Mouse (Mus musculus) lung, adult 2 months (tissue): ENCODE measurements around the gene Slc44a1.

Experiments
- CTCF ChIP-seq: fragments of 200-500 bp; IDR thresholded peaks from 2 replicates; pipeline ENCODE4 v1.5.1; 2011; ENCODE audit warnings: mild to moderate bottlenecking, low read length, control low read depth; ENCODE audit not compliant: insufficient read depth
- POLR2A ChIP-seq: fragments of 200-500 bp; IDR thresholded peaks from 2 replicates; pipeline ENCODE4 v1.6.1; 2011; ENCODE audit warnings: low read depth, mild to moderate bottlenecking, control low read depth, low read length, borderline replicate concordance; ENCODE audit errors: extremely low read depth

DNA sequence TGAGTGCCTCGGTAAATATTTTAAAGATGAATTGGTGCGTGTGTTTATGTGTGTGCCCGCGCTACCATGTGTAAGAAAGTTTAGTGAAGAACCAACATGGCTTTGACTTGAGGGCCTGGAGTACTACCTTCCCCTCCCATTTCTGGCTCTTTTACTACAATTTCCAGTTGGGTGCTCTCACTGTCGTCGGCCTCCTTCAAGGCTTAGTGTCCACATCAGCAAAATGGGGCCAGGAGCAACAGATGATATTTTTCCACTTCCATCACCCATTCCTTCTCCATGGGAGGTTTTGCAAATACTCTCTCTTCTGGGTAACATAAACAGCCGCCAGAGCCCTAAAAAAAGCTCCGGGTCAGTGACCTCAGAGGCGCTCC is 590 bp upstream of the Slc44a1 start:
- TF ChIP-seq CTCF (no peak), POLR2A (no peak)
